Mouse (Mus musculus) left cerebral cortex, adult 9 months (tissue): Measurements from ENCODE around the gene Pmfbp1.

Experiments
- DNase-seq, 2 experiments: peaks; one replicate each; pipeline ENCODE4 v3.0.0; 2022; ENCODE audit warnings: low spot score in 2 of 2

Gene Pmfbp1

DNA sequence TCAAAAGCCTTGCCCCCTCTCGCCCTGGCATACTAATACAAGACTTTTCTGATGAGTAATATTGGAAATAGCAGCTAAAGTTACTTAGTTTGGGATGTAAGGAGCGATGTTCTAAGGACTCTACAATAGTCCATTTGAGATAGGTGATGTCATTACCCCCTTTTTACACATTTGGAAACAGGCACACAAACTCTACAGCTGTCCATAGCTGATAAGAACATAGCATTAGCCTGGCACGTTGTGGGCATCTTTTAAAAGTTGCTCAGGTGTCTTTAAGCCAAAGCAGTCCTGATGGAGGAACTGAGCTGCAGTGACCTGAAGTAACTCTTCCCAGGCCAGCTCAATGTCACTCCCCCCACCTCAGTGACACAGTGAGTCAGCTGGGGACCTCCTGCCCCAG lies 97.5 kb downstream of the Pmfbp1 start:
- no peak for DNase-seq

DNA sequence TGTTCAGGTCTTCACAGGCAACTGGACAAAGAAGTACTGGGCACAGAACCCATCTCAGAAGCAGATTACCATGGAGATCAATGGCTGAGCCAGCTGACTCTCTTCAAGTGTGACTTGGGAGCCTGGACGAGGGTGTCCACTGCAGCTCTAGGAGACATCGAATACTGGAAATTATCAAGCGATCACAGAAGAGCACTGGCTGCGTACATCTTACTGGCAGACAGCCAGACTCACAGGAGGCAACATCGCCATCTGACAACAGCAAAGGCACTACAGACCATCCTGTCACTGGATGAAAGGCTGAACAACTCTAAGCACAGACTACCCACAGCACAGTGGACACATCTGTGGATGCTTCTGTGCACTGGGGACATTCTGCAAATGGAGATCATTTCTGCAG lies 98.3 kb downstream of the Pmfbp1 start:
- DNase-seq: no peak
